Comparison of ENCODE assay signal across 12 mouse cellular contexts in the genomic region with DNA sequence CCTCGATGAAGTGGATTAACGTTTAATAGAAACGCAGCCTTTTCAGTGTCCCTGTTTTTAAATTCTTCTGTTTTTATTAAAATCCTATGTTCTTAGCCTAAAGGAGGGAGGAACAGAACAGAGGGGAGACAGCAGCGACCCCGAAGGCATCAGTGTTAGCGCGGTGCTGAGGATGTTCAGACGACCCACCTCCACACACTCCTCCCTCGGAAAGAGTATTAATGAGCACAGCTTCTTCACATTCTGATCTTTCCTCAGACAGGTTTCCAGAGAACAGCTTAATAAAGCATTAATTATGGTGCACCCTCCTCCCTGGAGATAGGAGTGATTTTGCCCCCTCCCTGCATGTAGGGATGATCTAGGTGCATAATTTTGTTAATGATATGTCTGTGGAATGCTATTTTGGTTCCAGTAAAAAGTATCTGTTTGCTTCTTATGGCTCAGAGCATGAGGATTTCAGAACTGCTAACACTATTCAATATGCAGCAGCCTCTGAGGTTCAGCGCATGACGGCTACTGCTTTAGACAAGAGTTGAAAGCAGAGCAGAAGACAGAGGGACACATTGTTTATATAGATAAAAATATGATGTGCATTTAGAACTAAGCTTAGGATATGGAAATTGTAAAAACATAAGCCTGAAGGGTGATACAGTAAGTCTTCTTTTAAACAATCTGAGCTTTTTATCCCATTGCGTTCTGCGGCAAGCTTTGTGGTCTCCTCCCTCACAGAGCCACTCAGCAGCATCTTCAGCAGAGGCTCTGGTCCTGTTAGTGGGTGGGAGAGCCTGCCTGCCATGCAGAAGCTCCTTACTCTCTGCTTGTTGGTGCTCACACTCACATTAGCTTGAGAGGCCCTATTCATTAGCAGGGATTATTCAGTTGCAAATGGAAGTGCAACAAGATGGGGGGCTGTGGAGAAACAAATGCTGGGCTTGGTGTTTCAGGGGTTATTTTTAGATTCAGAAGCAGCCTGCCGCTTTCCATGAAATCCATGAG. TPM values are rescaled to one million over a fixed set of nuclear protein-coding genes. Genes with fewer than 3 reads are reported as not detected.
DNase-seq lines count a peak whose midpoint lies in the region; ATAC-seq and TF ChIP-seq lines count a peak whose summit lies in the region.
"Had no signal": no experiment of that assay in that cellular context is flagged by ENCODE, and none has a peak within 500 bp of the region (broad histone marks: within the 10 kb centered on the region; RNA-seq: fewer than 3 reads in every experiment).

No protein-coding gene starts in this region.

- H3K4me2 ChIP-seq in forebrain, postnatal 0 days (ENCODE audit: low read depth): peak overlapping the region; percentile 23; the same call in 1 of the 2 replicates
- no peak overlapping the region for H3K4me2 ChIP-seq in heart, embryonic 12.5 days

- intact Hi-C loops in left cerebral cortex, postnatal 4 days (cut with DNase I): no loop called here

- peak; percentile 41 for DNase-seq in left cerebral cortex, adult 11 months (ENCODE audit: low spot score)
- no peak for DNase-seq in left cerebral cortex, postnatal 4 days
- peak; percentile 44 for DNase-seq in forebrain, postnatal 0 days
- peak; percentile 42 for DNase-seq in layer of hippocampus, adult 9-10 months (ENCODE audit: low spot score)
- DNase-seq in right cerebral cortex, postnatal 25 days: peak; percentile 44
- DNase-seq in spleen, adult 12 weeks (ENCODE audit: low spot score): no peak
- DNase-seq: kidney, postnatal 36 days had no signal

- TF ChIP-seq CTCF in forebrain, postnatal 0 days (IDR thresholded peaks at IDR 0.05; ENCODE audit: low read depth): no peak

- peak overlapping the region; percentile 78 for H3K27ac ChIP-seq in forebrain, postnatal 0 days (ENCODE audit: low read depth, low read length)
- no peak overlapping the region for H3K27ac ChIP-seq in heart, embryonic 12.5 days (ENCODE audit: poor library complexity, severe bottlenecking)
- H3K27ac ChIP-seq: liver, embryonic 14.5 days had no signal

- no peak overlapping the region for H3K4me3 ChIP-seq in forebrain, postnatal 0 days (ENCODE audit: low read depth, low read length)
- H3K4me3 ChIP-seq in heart, embryonic 12.5 days: no peak overlapping the region
- H3K4me3 ChIP-seq: erythroblast, embryonic 14.5 days had no signal

- WGBS in forebrain, postnatal 0 days: 45% methylated on average over 14 of the region's 14 CpGs
- WGBS in heart, embryonic 12.5 days: 64% methylated on average over 14 of the region's 14 CpGs

- 0 out of 2 replicates have a peak overlapping the region, but pooled peaks have one; percentile 31 for H3K9ac ChIP-seq in forebrain, postnatal 0 days
- H3K9ac ChIP-seq in heart, embryonic 12.5 days: no peak overlapping the region
- H3K9ac ChIP-seq: liver, embryonic 14.5 days had no signal

- ATAC-seq in forebrain, postnatal 0 days: peak; percentile 87
- no peak for ATAC-seq in heart, embryonic 12.5 days (ENCODE audit: insufficient number of reproducible peaks, low FRiP score)

- no peaks in the 10 kb centered on the region for H3K36me3 ChIP-seq in forebrain, postnatal 0 days (ENCODE audit: insufficient read depth)
- no peaks in the 10 kb centered on the region for H3K36me3 ChIP-seq in heart, embryonic 12.5 days

- H3K4me1 ChIP-seq in forebrain, postnatal 0 days (ENCODE audit: insufficient read depth): no peaks in the 10 kb centered on the region
- no peaks in the 10 kb centered on the region for H3K4me1 ChIP-seq in heart, embryonic 12.5 days (replicated peaks)

- H3K27me3 ChIP-seq in forebrain, postnatal 0 days (ENCODE audit: insufficient read depth, low read length): no peaks in the 10 kb centered on the region
- H3K27me3 ChIP-seq in heart, embryonic 12.5 days (replicated peaks): no peaks in the 10 kb centered on the region

- no peaks in the 10 kb centered on the region for H3K9me3 ChIP-seq in forebrain, postnatal 0 days (ENCODE audit: low read length)
- H3K9me3 ChIP-seq in heart, embryonic 12.5 days (replicated peaks): no peaks in the 10 kb centered on the region

RNA-seq across cellular contexts. Expression of a gene that starts 27.8 kb away (rescaled TPM):
- total RNA-seq in left cerebral cortex, postnatal 4 days (2021): 100 to 1,000 TPM; 148 to 155 TPM
- total RNA-seq in forebrain, postnatal 0 days (2014; rRNA removed): 29.3 and 31.9 TPM in 2 replicates
- polyA plus RNA-seq in forebrain, postnatal 0 days (2015; fragmentation: Nextera tagmentation; extraction: Ambion mirVana): 122 and 123 TPM in 2 replicates
- polyA plus RNA-seq in heart, embryonic 12.5 days (2016; fragmentation: Nextera tagmentation; extraction: Ambion mirVana): 0.31 and 0.65 TPM in 2 replicates
- total RNA-seq: common myeloid progenitor, adult 5-6 weeks; granulocyte monocyte progenitor cell, adult 5-6 weeks had no signal
- polyA plus RNA-seq: erythroblast, embryonic 14.5 days had no signal

Comparison
In these comparisons a context has a peak if more than half of its experiments do, and no peak if none do; other contexts are left out.
1. DNase-seq: peak in left cerebral cortex, adult 11 months (single experiment), forebrain, postnatal 0 days (single experiment), layer of hippocampus, adult 9-10 months (single experiment) and right cerebral cortex, postnatal 25 days (single experiment); none in left cerebral cortex, postnatal 4 days (single experiment) and spleen, adult 12 weeks (single experiment).